14 mouse cellular contexts compared by ENCODE assay signal in the genomic region with DNA sequence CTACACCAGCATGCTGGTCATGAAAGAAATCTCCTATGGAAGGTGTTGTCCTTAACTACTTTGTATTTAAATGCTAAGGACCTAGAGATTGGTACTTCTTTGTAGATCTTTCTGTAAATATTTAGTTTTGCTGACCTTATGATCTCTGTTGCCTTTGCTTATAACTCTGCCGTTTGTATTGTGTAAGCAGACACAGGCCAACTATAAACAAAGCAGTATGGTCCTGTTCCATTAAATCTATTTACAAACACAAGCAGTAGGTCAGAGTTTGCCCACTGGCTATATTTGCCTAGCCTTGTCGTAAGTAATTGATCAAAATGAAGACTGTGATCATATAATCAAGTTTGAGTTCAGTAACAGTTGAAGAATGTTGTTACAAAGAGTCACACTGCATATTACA.
"Had no signal": no experiment of that assay in that cellular context is flagged by ENCODE, and none has a peak within 500 bp of the region (broad histone marks: within the 10 kb centered on the region; RNA-seq: fewer than 3 reads in every experiment).

No protein-coding gene starts in this region.

- ATAC-seq: midbrain, embryonic 13.5 days; midbrain, embryonic 15.5 days had no signal

- H3K27ac ChIP-seq: liver, embryonic 14.5 days; macrophage; midbrain, embryonic 13.5 days; midbrain, embryonic 15.5 days; neural tube, embryonic 12.5 days had no signal

- H3K4me2 ChIP-seq: midbrain, embryonic 11.5 days; midbrain, embryonic 13.5 days; midbrain, embryonic 15.5 days; neural tube, embryonic 12.5 days had no signal

- H3K36me3 ChIP-seq: neural tube, embryonic 12.5 days had no signal

- H3K9ac ChIP-seq: liver, embryonic 14.5 days; midbrain, embryonic 13.5 days; midbrain, embryonic 15.5 days; neural tube, embryonic 12.5 days had no signal

- H3K4me3 ChIP-seq: megakaryocyte, embryonic 14.5 days; midbrain, embryonic 13.5 days; midbrain, embryonic 15.5 days; neural tube, embryonic 12.5 days had no signal

- H3K4me1 ChIP-seq: midbrain, embryonic 13.5 days; midbrain, embryonic 15.5 days; neural tube, embryonic 12.5 days had no signal

- H3K27me3 ChIP-seq: megakaryocyte, embryonic 14.5 days; midbrain, embryonic 13.5 days; midbrain, embryonic 15.5 days; neural tube, embryonic 12.5 days had no signal

- H3K9me3 ChIP-seq: megakaryocyte, embryonic 14.5 days; midbrain, embryonic 13.5 days; midbrain, embryonic 15.5 days; neural tube, embryonic 12.5 days had no signal

- DNase-seq: lung, adult 2 months; lung, postnatal 14 days; lung, postnatal 36 days; right cerebral cortex, postnatal 14 days; thymus, adult 18-20 months; thymus, postnatal 14 days; thymus, postnatal 36 days had no signal
